Mouse (Mus musculus) splenic B cell, adult 2 months (primary cell): ENCODE results near the gene Vegfa.

Experiments used
- DNase-seq: peaks from one replicate; pipeline ENCODE4 v3.0.0-alpha.2; 2011; ENCODE audit warnings: low read depth, low spot score
- H3K27me3 ChIP-seq: 2 replicates; pipeline ENCODE4 v1.6.1; 2012; ENCODE audit warnings: mild to moderate bottlenecking, low read length, moderate library complexity, mixed read lengths; ENCODE audit not compliant: control insufficient read depth, poor library complexity, insufficient read depth, severe bottlenecking
- H3K36me3 ChIP-seq: 2 replicates; pipeline ENCODE4 v1.6.1; 2012; ENCODE audit warnings: mild to moderate bottlenecking, low read length, moderate library complexity, mixed read lengths; ENCODE audit not compliant: control insufficient read depth, poor library complexity, insufficient read depth, severe bottlenecking

Gene Vegfa

GRCm38 (mm10) chr17:45979025-45979805 lies 53.0 kb downstream of the Vegfa start:
- Histone ChIP-seq H3K27me3 (no peaks in the 10 kb centered on the region), H3K36me3 (no peaks in the 10 kb centered on the region)
- DNase-seq: no peak

GRCm38 (mm10) chr17:45974461-45974860 lies 57.7 kb downstream of the Vegfa start:
- DNase-seq: no peak
- no peaks in the 10 kb centered on the region for H3K36me3 ChIP-seq
- H3K27me3 ChIP-seq: no peaks in the 10 kb centered on the region

GRCm38 (mm10) chr17:45973214-45973613 lies 59.0 kb downstream of the Vegfa start:
- H3K36me3 ChIP-seq: no peaks in the 10 kb centered on the region
- H3K27me3 ChIP-seq: no peaks in the 10 kb centered on the region
- DNase-seq: no peak

- DNase-seq: no peak
- Histone ChIP-seq H3K27me3 (no peaks in the 10 kb centered on the region), H3K36me3 (no peaks in the 10 kb centered on the region)
Observed at GRCm38 (mm10) chr17:45972405-45972804, 59.8 kb downstream of the Vegfa start.

- no peaks in the 10 kb centered on the region for H3K36me3 ChIP-seq
- H3K27me3 ChIP-seq: no peaks in the 10 kb centered on the region
- no peak for DNase-seq
Observed at GRCm38 (mm10) chr17:45971800-45972199, 60.4 kb downstream of the Vegfa start.

- no peaks in the 10 kb centered on the region for H3K36me3 ChIP-seq
- DNase-seq: no peak
- H3K27me3 ChIP-seq: no peaks in the 10 kb centered on the region
Observed at GRCm38 (mm10) chr17:45970741-45971550, 61.2 kb downstream of the Vegfa start.

- no peaks in the 10 kb centered on the region for H3K27me3 ChIP-seq
- DNase-seq: no peak
- H3K36me3 ChIP-seq: no peaks in the 10 kb centered on the region
Observed at GRCm38 (mm10) chr17:45969596-45969995, 62.6 kb downstream of the Vegfa start.

- no peak for DNase-seq
- Histone ChIP-seq H3K27me3 (no peaks in the 10 kb centered on the region), H3K36me3 (no peaks in the 10 kb centered on the region)
Observed at GRCm38 (mm10) chr17:45968341-45968740, 63.8 kb downstream of the Vegfa start.
